10 mouse cellular contexts compared by ENCODE assay signal in the genomic region with DNA sequence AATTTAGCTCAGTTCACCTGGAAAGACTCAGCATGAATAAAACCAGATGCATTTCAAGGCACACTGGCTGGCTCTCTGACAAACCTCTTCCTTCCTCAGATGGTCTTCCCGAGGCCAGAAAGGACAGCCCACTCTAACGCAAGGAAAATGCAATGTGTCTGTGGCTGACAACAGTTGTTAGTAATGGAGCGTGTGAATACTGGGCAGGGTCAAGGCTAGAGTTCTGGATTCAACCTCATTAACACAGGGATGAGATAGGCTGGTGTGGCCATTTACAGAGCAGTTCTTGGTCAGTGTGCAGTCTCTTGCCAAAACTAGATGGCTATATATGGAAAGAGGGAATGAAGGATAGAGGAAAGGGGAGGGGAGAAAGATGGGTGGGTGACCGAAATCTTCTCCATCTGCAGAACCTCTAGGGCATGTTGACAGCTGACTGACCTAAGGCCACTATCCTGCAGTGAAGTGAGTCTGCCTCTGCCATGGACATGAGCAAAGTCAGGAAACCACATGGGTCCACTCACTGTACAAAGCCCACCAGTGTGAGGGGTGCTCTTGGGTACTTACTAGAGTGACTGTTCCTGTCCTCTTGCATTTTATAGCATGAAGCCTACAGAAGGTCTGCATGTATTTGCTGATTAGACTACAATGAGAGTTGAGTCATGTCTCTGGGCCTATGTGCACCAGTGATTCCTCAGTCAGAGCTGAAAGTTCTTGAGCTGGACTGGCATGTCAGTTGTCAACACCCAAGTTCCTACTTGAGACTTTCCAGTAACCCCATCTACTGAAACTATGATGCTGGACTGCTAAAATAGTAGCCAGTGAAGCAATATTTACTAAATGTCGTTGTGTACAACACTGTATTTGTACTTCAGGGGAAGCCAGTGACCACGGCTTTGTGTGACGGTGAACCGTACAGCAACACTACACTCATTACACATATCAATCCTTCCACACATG.
DNase-seq lines count a peak whose midpoint lies in the region; ATAC-seq and TF ChIP-seq lines count a peak whose summit lies in the region.
"Had no signal": no experiment of that assay in that cellular context is flagged by ENCODE, and none has a peak within 500 bp of the region (broad histone marks: within the 10 kb centered on the region; RNA-seq: fewer than 3 reads in every experiment).

No protein-coding gene starts in this region.

- TF ChIP-seq EP300 in heart, postnatal 0 days (IDR thresholded peaks at IDR 0.05; ENCODE audit: low read depth), result peak; percentile 53; the same call in 1 of the 2 replicates
- no peak for TF ChIP-seq EP300 in stomach, postnatal 0 days (optimal IDR thresholded peaks at IDR 0.05)

- no peak for TF ChIP-seq CTCF in kidney, adult 2 months (conservative IDR thresholded peaks at IDR 0.05; ENCODE audit: insufficient read depth, insufficient read length, low read depth, low read length)
- no peak for TF ChIP-seq CTCF in heart, postnatal 0 days (IDR thresholded peaks at IDR 0.05; ENCODE audit: low read depth)
- TF ChIP-seq CTCF in stomach, postnatal 0 days (IDR thresholded peaks at IDR 0.05; ENCODE audit: low read depth), result no peak

- H3K4me2 ChIP-seq in kidney, embryonic 15.5 days, result no peak overlapping the region
- H3K4me2 ChIP-seq in heart, postnatal 0 days (ENCODE audit: low read depth, low read length), result no peak overlapping the region
- no peak overlapping the region for H3K4me2 ChIP-seq in stomach, postnatal 0 days (replicated peaks; ENCODE audit: low read depth)
- H3K4me2 ChIP-seq in hindbrain, embryonic 16.5 days (ENCODE audit: low read length), result no peak overlapping the region

- H3K36me3 ChIP-seq in kidney, embryonic 15.5 days, result no peaks in the 10 kb centered on the region
- no peaks in the 10 kb centered on the region for H3K36me3 ChIP-seq in kidney, adult 2 months (ENCODE audit: control insufficient read depth, insufficient read depth, low read length)
- no peaks in the 10 kb centered on the region for H3K36me3 ChIP-seq in heart, postnatal 0 days (replicated peaks; ENCODE audit: control insufficient read depth, insufficient read depth, low read length)
- no peaks in the 10 kb centered on the region for H3K36me3 ChIP-seq in stomach, postnatal 0 days (ENCODE audit: control insufficient read depth, insufficient read depth, low read length)
- H3K36me3 ChIP-seq in hindbrain, embryonic 16.5 days (ENCODE audit: control insufficient read depth, insufficient read depth, low read length), result no peaks in the 10 kb centered on the region

- no peaks in the 10 kb centered on the region for H3K27me3 ChIP-seq in kidney, embryonic 15.5 days
- H3K27me3 ChIP-seq in kidney, adult 2 months (replicated peaks; ENCODE audit: control insufficient read depth, insufficient read depth, low read length), result no peaks in the 10 kb centered on the region
- H3K27me3 ChIP-seq in heart, postnatal 0 days (ENCODE audit: control insufficient read depth, insufficient read depth, low read length), result no peaks in the 10 kb centered on the region
- H3K27me3 ChIP-seq in stomach, postnatal 0 days (ENCODE audit: control insufficient read depth, insufficient read depth, low read length), result no peaks in the 10 kb centered on the region
- H3K27me3 ChIP-seq in hindbrain, embryonic 16.5 days (replicated peaks; ENCODE audit: control insufficient read depth, insufficient read depth, low read length), result no peaks in the 10 kb centered on the region

- TF ChIP-seq POLR2A in kidney, adult 2 months (IDR thresholded peaks at IDR 0.05; ENCODE audit: low read depth, low read length), result no peak

- DNase-seq in kidney, adult 2 months, result no peak
- peak; percentile 22 for DNase-seq in retina, postnatal 1 day
- DNase-seq in retina, embryonic 14.5 days (ENCODE audit: low spot score), result no peak
- DNase-seq in heart, postnatal 0 days (ENCODE audit: low spot score), result peak; percentile 85
- DNase-seq in stomach, postnatal 0 days (ENCODE audit: low spot score), result no peak
- no peak for DNase-seq in urinary bladder, postnatal 4 days (ENCODE audit: low spot score in 2 of 2)
- DNase-seq: cerebellum, adult 18-20 months; kidney, adult 11 months had no signal

- no peaks in the 10 kb centered on the region for H3K9me3 ChIP-seq in kidney, embryonic 15.5 days (replicated peaks)
- H3K9me3 ChIP-seq in heart, postnatal 0 days (replicated peaks; ENCODE audit: control insufficient read depth, low read length), result no peaks in the 10 kb centered on the region
- no peaks in the 10 kb centered on the region for H3K9me3 ChIP-seq in stomach, postnatal 0 days (ENCODE audit: control insufficient read depth, low read length)
- H3K9me3 ChIP-seq in hindbrain, embryonic 16.5 days (ENCODE audit: control insufficient read depth, low read length), result no peaks in the 10 kb centered on the region

- 75% methylated on average over 8 of the region's 8 CpGs for WGBS in kidney, embryonic 15.5 days
- WGBS in kidney, adult 2 months, result 78% methylated on average over 8 of the region's 8 CpGs
- WGBS in heart, postnatal 0 days, result 30% methylated on average over 8 of the region's 8 CpGs
- 68% methylated on average over 8 of the region's 8 CpGs for WGBS in stomach, postnatal 0 days
- 87% methylated on average over 8 of the region's 8 CpGs for WGBS in hindbrain, embryonic 16.5 days

- H3K4me3 ChIP-seq in kidney, embryonic 15.5 days (replicated peaks), result no peak overlapping the region
- H3K4me3 ChIP-seq in kidney, adult 2 months (ENCODE audit: insufficient read depth, low read depth, low read length), result no peak overlapping the region
- H3K4me3 ChIP-seq in heart, postnatal 0 days (ENCODE audit: low read depth, low read length), result no peak overlapping the region
- H3K4me3 ChIP-seq in stomach, postnatal 0 days (ENCODE audit: low read depth, low read length), result no peak overlapping the region
- no peak overlapping the region for H3K4me3 ChIP-seq in hindbrain, embryonic 16.5 days (ENCODE audit: low read length)

- peaks cover 43% of the 10 kb centered on the region for H3K4me1 ChIP-seq in kidney, embryonic 15.5 days
- peaks cover 3% of the 10 kb centered on the region; the same call in 1 of the 2 replicates for H3K4me1 ChIP-seq in kidney, adult 2 months (ENCODE audit: control insufficient read depth, insufficient read depth, low read length)
- peaks cover 40% of the 10 kb centered on the region for H3K4me1 ChIP-seq in heart, postnatal 0 days (ENCODE audit: control insufficient read depth, insufficient read depth)
- H3K4me1 ChIP-seq in stomach, postnatal 0 days (replicated peaks; ENCODE audit: control insufficient read depth, insufficient read depth), result peaks cover 9% of the 10 kb centered on the region; the same call in 1 of the 2 replicates
- no peaks in the 10 kb centered on the region for H3K4me1 ChIP-seq in hindbrain, embryonic 16.5 days (ENCODE audit: control insufficient read depth, insufficient read depth, low read depth, low read length)

- no peak overlapping the region for H3K9ac ChIP-seq in kidney, embryonic 15.5 days
- no peak overlapping the region for H3K9ac ChIP-seq in heart, postnatal 0 days (replicated peaks; ENCODE audit: low read depth, low read length)
- no peak overlapping the region for H3K9ac ChIP-seq in stomach, postnatal 0 days (ENCODE audit: low read length)
- H3K9ac ChIP-seq in hindbrain, embryonic 16.5 days (ENCODE audit: low read depth, low read length), result no peak overlapping the region

- peak overlapping the region; percentile 19; the same call in 1 of the 2 replicates for H3K27ac ChIP-seq in kidney, embryonic 15.5 days
- no peak overlapping the region for H3K27ac ChIP-seq in kidney, adult 2 months (ENCODE audit: insufficient read depth, low read depth, low read length)
- H3K27ac ChIP-seq in heart, postnatal 0 days (ENCODE audit: low read depth), result peak overlapping the region; percentile 79
- H3K27ac ChIP-seq in stomach, postnatal 0 days (replicated peaks), result no peak overlapping the region
- no peak overlapping the region for H3K27ac ChIP-seq in hindbrain, embryonic 16.5 days (ENCODE audit: low read depth, low read length)

- no peak for ATAC-seq in kidney, embryonic 15.5 days (replicated peaks; ENCODE audit: low FRiP score)
- ATAC-seq in heart, postnatal 0 days (ENCODE audit: insufficient read depth, low read depth), result peak; percentile 86
- ATAC-seq in stomach, postnatal 0 days (ENCODE audit: low FRiP score, low TSS enrichment), result peak; percentile 40; the same call in 1 of the 2 replicates
- no peak for ATAC-seq in hindbrain, embryonic 16.5 days

Comparison
In these comparisons a context has a peak if more than half of its experiments do, and no peak if none do; other contexts are left out.
1. H3K27ac ChIP-seq: peak in kidney, embryonic 15.5 days (single experiment) and heart, postnatal 0 days (single experiment); none in kidney, adult 2 months (single experiment), stomach, postnatal 0 days (single experiment) and hindbrain, embryonic 16.5 days (single experiment).
2. DNase-seq: peak in retina, postnatal 1 day (single experiment) and heart, postnatal 0 days (single experiment); none in kidney, adult 2 months (single experiment), retina, embryonic 14.5 days (single experiment), stomach, postnatal 0 days (single experiment) and urinary bladder, postnatal 4 days (0 of 2).
3. ATAC-seq: peak in heart, postnatal 0 days (single experiment) and stomach, postnatal 0 days (single experiment); none in kidney, embryonic 15.5 days (single experiment) and hindbrain, embryonic 16.5 days (single experiment).